Mouse (Mus musculus) lung, adult 2 months (tissue): ENCODE results near the gene Vac14.

Experiments
- CTCF ChIP-seq: fragments of 200-500 bp; IDR thresholded peaks from 2 replicates; pipeline ENCODE4 v1.5.1; 2011; ENCODE audit warnings: mild to moderate bottlenecking, low read length, control low read depth; ENCODE audit not compliant: insufficient read depth
- POLR2A ChIP-seq: fragments of 200-500 bp; IDR thresholded peaks from 2 replicates; pipeline ENCODE4 v1.6.1; 2011; ENCODE audit warnings: low read depth, mild to moderate bottlenecking, control low read depth, low read length, borderline replicate concordance; ENCODE audit errors: extremely low read depth

GRCm38 (mm10) chr8:110648577-110648976 lies 30.2 kb downstream of the Vac14 start:
- TF ChIP-seq CTCF (no peak), POLR2A (no peak)
